Mouse (Mus musculus) cortical plate, adult 2 months (tissue): ENCODE data around the gene Tmem262.

ENCODE experiments used
- CTCF ChIP-seq: fragments of 200-500 bp; IDR thresholded peaks from 2 replicates; pipeline ENCODE4 v1.5.1; 2011; ENCODE audit warnings: mild to moderate bottlenecking, control low read depth, low read length; ENCODE audit not compliant: insufficient read depth; ENCODE audit errors: extremely low read depth
- POLR2A ChIP-seq: fragments of 200-500 bp; IDR thresholded peaks from 2 replicates; pipeline ENCODE4 v1.6.1; 2011; ENCODE audit warnings: mild to moderate bottlenecking, low read length, control low read depth; ENCODE audit not compliant: insufficient read depth; ENCODE audit errors: extremely low read depth

GRCm38 (mm10) chr19:6101186-6101585 is 21.4 kb downstream of the Tmem262 start:
- TF ChIP-seq CTCF, result no peak
- TF ChIP-seq POLR2A, result no peak
